Mouse (Mus musculus) liver, embryonic 11.5 days (tissue): ENCODE results near the gene Add1. TPM values are rescaled to one million over a fixed set of nuclear protein-coding genes. Genes with fewer than 3 reads are reported as not detected.

ENCODE experiments used
- ATAC-seq: fragments of 200-750 bp; cut with Nextera tagmentation; replicated peaks from 2 replicates; pipeline ENCODE4 v1.8.0; 2017; ENCODE audit warnings: moderate number of reproducible peaks, mild to moderate bottlenecking, moderate TSS enrichment, moderate library complexity; ENCODE audit not compliant: low FRiP score
- DNase-seq: peaks from one replicate; pipeline ENCODE4 v3.0.0-alpha.2; 2017; ENCODE audit warnings: low spot score
- H3K27ac ChIP-seq: fragments of 300-500 bp; sonication (generic); 2 replicates; pipeline ENCODE4 v1.5.1; 2014; ENCODE audit warnings: mild to moderate bottlenecking, low read depth, low read length, control low read depth
- H3K27me3 ChIP-seq: fragments of 300-500 bp; sonication (generic); replicated peaks from 2 replicates; pipeline ENCODE4 v1.6.1; 2014; ENCODE audit warnings: low read length, mixed read lengths; ENCODE audit not compliant: control insufficient read depth, insufficient read depth
- H3K36me3 ChIP-seq: fragments of 300-500 bp; sonication (generic); 2 replicates; pipeline ENCODE4 v1.6.1; 2014; ENCODE audit warnings: mild to moderate bottlenecking, low read length, moderate library complexity, mixed read lengths; ENCODE audit not compliant: control insufficient read depth, insufficient read depth
- H3K4me1 ChIP-seq: fragments of 300-500 bp; sonication (generic); replicated peaks from 2 replicates; pipeline ENCODE4 v1.6.1; 2014; ENCODE audit warnings: low read length, mixed read lengths; ENCODE audit not compliant: control insufficient read depth, insufficient read depth
- H3K4me2 ChIP-seq: fragments of 300-500 bp; sonication (generic); 2 replicates; pipeline ENCODE4 v1.6.1; 2014; ENCODE audit warnings: mild to moderate bottlenecking, control low read depth, moderate library complexity
- H3K4me3 ChIP-seq: fragments of 300-500 bp; sonication (generic); 2 replicates; pipeline ENCODE4 v1.5.1; 2014; ENCODE audit warnings: low read depth, low read length, control low read depth
- H3K9ac ChIP-seq: fragments of 300-500 bp; sonication (generic); 2 replicates; pipeline ENCODE4 v1.6.1; 2014; ENCODE audit warnings: low read depth, low read length, control low read depth
- H3K9me3 ChIP-seq: fragments of 300-500 bp; sonication (generic); 2 replicates; pipeline ENCODE4 v1.6.1; 2016; ENCODE audit warnings: low read length, inconsistent platforms, mixed read lengths; ENCODE audit not compliant: control insufficient read depth
- WGBS: fragments of 180-500 bp; shearing (Covaris S2); extraction: QIAGEN DNeasy Blood & Tissue Kit; methylation state at CpG from one replicate; pipeline ENCODE4 v1.1.7; 2014; 5-methylcytosine and 5-hydroxymethylcytosine counted together
- polyA plus RNA-seq: library from polyadenylated mRNA; unstranded; fragments of >200 nt; fragmentation: Nextera tagmentation; extraction: Ambion mirVana; gene quantifications from 2 replicates; pipeline ENCODE4 v1.2.1, GENCODE M21; 2014

Add1 gene
- polyA plus RNA-seq, 1 experiment from 2014 or later = 170 TPM

GRCm38 (mm10) chr5:34604576-34604975, 31.1 kb downstream of the Add1 start:
- H3K4me2 ChIP-seq = no peak overlapping the region
- WGBS = 76% methylated on average over 5 of the region's 5 CpGs
- H3K27ac ChIP-seq = no peak overlapping the region
- H3K9ac ChIP-seq = no peak overlapping the region
- no peaks in the 10 kb centered on the region for H3K27me3 ChIP-seq
- H3K4me1 ChIP-seq = no peaks in the 10 kb centered on the region
- ATAC-seq (no peak), DNase-seq (no peak)
- H3K4me3 ChIP-seq = no peak overlapping the region
- H3K36me3 ChIP-seq = peaks cover 19% of the 10 kb centered on the region; the same call in 1 of the 2 replicates
- H3K9me3 ChIP-seq = no peaks in the 10 kb centered on the region

- no peak overlapping the region for H3K4me2 ChIP-seq
- H3K9me3 ChIP-seq = no peaks in the 10 kb centered on the region
- ATAC-seq = no peak
- H3K4me3 ChIP-seq = no peak overlapping the region
- no peak for DNase-seq
- peaks cover 23% of the 10 kb centered on the region; the same call in 1 of the 2 replicates for H3K36me3 ChIP-seq
- H3K4me1 ChIP-seq = no peaks in the 10 kb centered on the region
- no peaks in the 10 kb centered on the region for H3K27me3 ChIP-seq
- WGBS = 78% methylated on average over 8 of the region's 8 CpGs
- H3K27ac ChIP-seq = no peak overlapping the region
- H3K9ac ChIP-seq = no peak overlapping the region
These were observed 33.8 kb downstream of the Add1 start for GRCm38 (mm10) chr5:34607100-34607880.

GRCm38 (mm10) chr5:34608226-34608625, 34.8 kb downstream of the Add1 start:
- no peak overlapping the region for H3K4me3 ChIP-seq
- ATAC-seq (no peak), DNase-seq (no peak)
- no peak overlapping the region for H3K9ac ChIP-seq
- H3K36me3 ChIP-seq = peaks cover 27% of the 10 kb centered on the region
- no peaks in the 10 kb centered on the region for H3K27me3 ChIP-seq
- no peaks in the 10 kb centered on the region for H3K9me3 ChIP-seq
- no peak overlapping the region for H3K4me2 ChIP-seq
- 79% methylated on average over 3 of the region's 3 CpGs for WGBS
- H3K4me1 ChIP-seq = no peaks in the 10 kb centered on the region
- no peak overlapping the region for H3K27ac ChIP-seq

GRCm38 (mm10) chr5:34609966-34610365, 36.5 kb downstream of the Add1 start:
- DNase-seq (no peak), ATAC-seq (no peak)
- Histone ChIP-seq H3K4me1 (no peaks in the 10 kb centered on the region), H3K9me3 (no peaks in the 10 kb centered on the region), H3K27ac (no peak overlapping the region), H3K36me3 (peaks cover 37% of the 10 kb centered on the region), H3K4me3 (no peak overlapping the region), H3K4me2 (no peak overlapping the region), H3K27me3 (no peaks in the 10 kb centered on the region), H3K9ac (no peak overlapping the region)
- 88% methylated on average over 4 of the region's 4 CpGs for WGBS

GRCm38 (mm10) chr5:34632996-34633395, 59.5 kb downstream of the Add1 start:
- H3K9me3 ChIP-seq = no peaks in the 10 kb centered on the region
- no peak overlapping the region for H3K4me3 ChIP-seq
- H3K4me1 ChIP-seq = peaks cover 26% of the 10 kb centered on the region
- H3K27ac ChIP-seq = no peak overlapping the region
- H3K27me3 ChIP-seq = no peaks in the 10 kb centered on the region
- no peak overlapping the region for H3K9ac ChIP-seq
- no peak overlapping the region for H3K4me2 ChIP-seq
- no peak for DNase-seq
- peaks cover 47% of the 10 kb centered on the region for H3K36me3 ChIP-seq
- WGBS = 65% methylated on average over 2 of the region's 2 CpGs
- ATAC-seq = 0 out of 2 replicates have a peak, but pooled peaks have one; percentile 37

- 84% methylated on average over 4 of the region's 4 CpGs for WGBS
- H3K9ac ChIP-seq = no peak overlapping the region
- no peak overlapping the region for H3K4me2 ChIP-seq
- H3K4me1 ChIP-seq = peaks cover 26% of the 10 kb centered on the region
- no peaks in the 10 kb centered on the region for H3K27me3 ChIP-seq
- H3K4me3 ChIP-seq = no peak overlapping the region
- H3K36me3 ChIP-seq = peaks cover 52% of the 10 kb centered on the region
- no peaks in the 10 kb centered on the region for H3K9me3 ChIP-seq
- ATAC-seq (no peak), DNase-seq (no peak)
- no peak overlapping the region for H3K27ac ChIP-seq
These were observed 60.2 kb downstream of the Add1 start for GRCm38 (mm10) chr5:34633641-34634040.

GRCm38 (mm10) chr5:34634746-34635400, 61.4 kb downstream of the Add1 start:
- no peak for ATAC-seq
- no peak for DNase-seq
- Histone ChIP-seq H3K27me3 (no peaks in the 10 kb centered on the region), H3K4me1 (peaks cover 26% of the 10 kb centered on the region), H3K4me2 (peak overlapping the region; percentile 86), H3K9ac (0 out of 2 replicates have a peak overlapping the region, but pooled peaks have one; percentile 52), H3K9me3 (no peaks in the 10 kb centered on the region), H3K36me3 (peaks cover 56% of the 10 kb centered on the region), H3K4me3 (no peak overlapping the region; the same call in 1 of the 2 replicates), H3K27ac (no peak overlapping the region)
- WGBS = 78% methylated on average over 13 of the region's 13 CpGs

- peak overlapping the region; percentile 86 for H3K4me2 ChIP-seq
- DNase-seq = no peak
- H3K27ac ChIP-seq = peak overlapping the region; percentile 11; the same call in 1 of the 2 replicates
- no peaks in the 10 kb centered on the region for H3K27me3 ChIP-seq
- no peaks in the 10 kb centered on the region for H3K9me3 ChIP-seq
- ATAC-seq = no peak
- peak overlapping the region; percentile 88 for H3K9ac ChIP-seq
- H3K4me1 ChIP-seq = peaks cover 26% of the 10 kb centered on the region
- WGBS = 56% methylated on average over 10 of the region's 10 CpGs
- peaks cover 51% of the 10 kb centered on the region for H3K36me3 ChIP-seq
- H3K4me3 ChIP-seq = peak overlapping the region; percentile 71
These were observed 62.3 kb downstream of the Add1 start for GRCm38 (mm10) chr5:34635665-34636192.
